Mouse (Mus musculus): ENCODE results near the gene Cdipt. TPM values are rescaled to one million over a fixed set of nuclear protein-coding genes. Genes with fewer than 3 reads are reported as not detected.
A peak's percentile ranks its signal among the peaks of the same experiment; 100 is the strongest.

The Cdipt gene
- polyA plus RNA-seq, 1 experiment from 2014 or later: 59.2 TPM

GRCm38 (mm10) chr7:127021563-127022527 lies 46.1 kb downstream of the Cdipt start:
- peak overlapping the region; percentile 90 for H3K4me3 ChIP-seq
- H3K9me3 ChIP-seq (replicated peaks): no peaks in the 10 kb centered on the region
- H3K36me3 ChIP-seq: peaks cover 37% of the 10 kb centered on the region
- no peaks in the 10 kb centered on the region for H3K27me3 ChIP-seq (replicated peaks)
- peak overlapping the region; percentile 100; the same call in 1 of the 2 replicates for H3K9ac ChIP-seq
- H3K4me2 ChIP-seq: peak overlapping the region; percentile 98
- 42% methylated on average over 5 of the region's 5 CpGs for WGBS (ENCODE audit: insufficient replicate concordance)
- ATAC-seq: no peak
- peaks cover 77% of the 10 kb centered on the region for H3K4me1 ChIP-seq
- H3K27ac ChIP-seq: peak overlapping the region; percentile 98

GRCm38 (mm10) chr7:127022528-127023271 lies 47.0 kb downstream of the Cdipt start:
- no peak for ATAC-seq
- peak overlapping the region; percentile 90 for H3K4me3 ChIP-seq
- H3K9me3 ChIP-seq (replicated peaks): no peaks in the 10 kb centered on the region
- no peaks in the 10 kb centered on the region for H3K27me3 ChIP-seq (replicated peaks)
- H3K4me1 ChIP-seq: peaks cover 76% of the 10 kb centered on the region
- peaks cover 40% of the 10 kb centered on the region for H3K36me3 ChIP-seq
- peak overlapping the region; percentile 100 for H3K9ac ChIP-seq
- H3K4me2 ChIP-seq: peak overlapping the region; percentile 98
- peak overlapping the region; percentile 98; the same call in 1 of the 2 replicates for H3K27ac ChIP-seq
- WGBS (ENCODE audit: insufficient replicate concordance): 87% methylated on average over 7 of the region's 7 CpGs

GRCm38 (mm10) chr7:127023272-127023691 lies 47.6 kb downstream of the Cdipt start:
- no peak for ATAC-seq
- H3K9ac ChIP-seq: peak overlapping the region; percentile 100
- WGBS (ENCODE audit: insufficient replicate concordance): 81% methylated on average over 13 of the region's 13 CpGs
- no peaks in the 10 kb centered on the region for H3K27me3 ChIP-seq (replicated peaks)
- no peaks in the 10 kb centered on the region for H3K9me3 ChIP-seq (replicated peaks)
- H3K4me2 ChIP-seq: peak overlapping the region; percentile 98
- H3K4me3 ChIP-seq: peak overlapping the region; percentile 90
- peak overlapping the region; percentile 98 for H3K27ac ChIP-seq
- H3K36me3 ChIP-seq: peaks cover 46% of the 10 kb centered on the region
- peaks cover 76% of the 10 kb centered on the region for H3K4me1 ChIP-seq

GRCm38 (mm10) chr7:127023896-127024690 lies 48.4 kb downstream of the Cdipt start:
- WGBS (ENCODE audit: insufficient replicate concordance): 24% methylated on average over 19 of the region's 19 CpGs
- peaks cover 75% of the 10 kb centered on the region for H3K4me1 ChIP-seq
- no peaks in the 10 kb centered on the region for H3K9me3 ChIP-seq (replicated peaks)
- H3K4me3 ChIP-seq: peak overlapping the region; percentile 90
- peaks cover 54% of the 10 kb centered on the region for H3K36me3 ChIP-seq
- no peaks in the 10 kb centered on the region for H3K27me3 ChIP-seq (replicated peaks)
- peak overlapping the region; percentile 100 for H3K9ac ChIP-seq
- H3K4me2 ChIP-seq: peak overlapping the region; percentile 98
- ATAC-seq: no peak
- H3K27ac ChIP-seq: peak overlapping the region; percentile 98

GRCm38 (mm10) chr7:127024755-127025555 lies 49.2 kb downstream of the Cdipt start:
- peaks cover 62% of the 10 kb centered on the region for H3K36me3 ChIP-seq
- H3K4me1 ChIP-seq: peaks cover 72% of the 10 kb centered on the region
- peak overlapping the region; percentile 100 for H3K9ac ChIP-seq
- whole genome bisulfite sequencing (ENCODE audit: insufficient replicate concordance): under 1% methylated on average over 30 of the region's 30 CpGs
- H3K27ac ChIP-seq: peak overlapping the region; percentile 98
- peak overlapping the region; percentile 98 for H3K4me2 ChIP-seq
- peak; percentile 32 for ATAC-seq
- H3K9me3 ChIP-seq (replicated peaks): no peaks in the 10 kb centered on the region
- no peaks in the 10 kb centered on the region for H3K27me3 ChIP-seq (replicated peaks)
- peak overlapping the region; percentile 90 for H3K4me3 ChIP-seq

- WGBS (ENCODE audit: insufficient replicate concordance): under 1% methylated on average over 53 of the region's 65 CpGs
These were observed 49.9 kb downstream of the Cdipt start for GRCm38 (mm10) chr7:127025556-127026160.

GRCm38 (mm10) chr7:127026161-127026600 lies 50.5 kb downstream of the Cdipt start:
- Histone ChIP-seq H3K27ac (peak overlapping the region; percentile 98), H3K9ac (peak overlapping the region; percentile 100), H3K9me3 (replicated peaks) (no peaks in the 10 kb centered on the region), H3K4me2 (peak overlapping the region; percentile 98), H3K4me3 (peak overlapping the region; percentile 90), H3K36me3 (peaks cover 75% of the 10 kb centered on the region), H3K4me1 (peaks cover 75% of the 10 kb centered on the region), H3K27me3 (replicated peaks) (no peaks in the 10 kb centered on the region)
- peak; percentile 48 for ATAC-seq
- 0% methylated on average over 15 of the region's 48 CpGs for WGBS (ENCODE audit: insufficient replicate concordance)

More at GRCm38 (mm10) chr7:127025556-127026160, 49.9 kb downstream of the Cdipt start:
- Histone ChIP-seq H3K9me3 (replicated peaks) (no peaks in the 10 kb centered on the region), H3K4me2 (peak overlapping the region; percentile 98), H3K27ac (peak overlapping the region; percentile 98), H3K4me1 (peaks cover 75% of the 10 kb centered on the region), H3K36me3 (peaks cover 69% of the 10 kb centered on the region), H3K9ac (peak overlapping the region; percentile 100), H3K4me3 (peak overlapping the region; percentile 90), H3K27me3 (replicated peaks) (no peaks in the 10 kb centered on the region)
- ATAC-seq: no peak

GRCm38 (mm10) chr7:127026616-127026983 lies 50.9 kb downstream of the Cdipt start:
- no peak; the same call in 1 of the 2 replicates for ATAC-seq
- peaks cover 79% of the 10 kb centered on the region for H3K36me3 ChIP-seq
- 3% methylated on average over 12 of the region's 48 CpGs for WGBS (ENCODE audit: insufficient replicate concordance)

GRCm38 (mm10) chr7:127026984-127027726 lies 51.4 kb downstream of the Cdipt start, which contains the start of gene Maz:
Gene Maz, minus strand, starts transcription at chr7:127027037.
- peak within 1 kb of the TSS; percentile 90 for H3K4me3 ChIP-seq
- H3K9ac ChIP-seq: peak within 1 kb of the TSS; percentile 100
- peak; percentile 79 for ATAC-seq
- peak within 1 kb of the TSS; percentile 98 for H3K27ac ChIP-seq
- under 1% methylated on average over 59 of the region's 63 CpGs for WGBS (ENCODE audit: insufficient replicate concordance)
- H3K36me3 ChIP-seq: peaks cover 81% of the 10 kb centered on the region
- no peaks in the 10 kb centered on the region for H3K27me3 ChIP-seq (replicated peaks)
- peak within 1 kb of the TSS; percentile 98 for H3K4me2 ChIP-seq
- H3K4me1 ChIP-seq: peaks cover 75% of the 10 kb centered on the region
- no peaks in the 10 kb centered on the region for H3K9me3 ChIP-seq (replicated peaks)

More at GRCm38 (mm10) chr7:127026616-127026983, 50.9 kb downstream of the Cdipt start:
- Histone ChIP-seq H3K4me1 (peaks cover 75% of the 10 kb centered on the region), H3K27ac (peak overlapping the region; percentile 98), H3K27me3 (replicated peaks) (no peaks in the 10 kb centered on the region), H3K4me2 (peak overlapping the region; percentile 98), H3K4me3 (peak overlapping the region; percentile 90), H3K9ac (peak overlapping the region; percentile 100), H3K9me3 (replicated peaks) (no peaks in the 10 kb centered on the region)

GRCm38 (mm10) chr7:127027885-127028284 lies 52.2 kb downstream of the Cdipt start:
- no peaks in the 10 kb centered on the region for H3K27me3 ChIP-seq (replicated peaks)
- peak overlapping the region; percentile 90 for H3K4me3 ChIP-seq
- H3K36me3 ChIP-seq: peaks cover 81% of the 10 kb centered on the region
- 63% methylated on average over 8 of the region's 8 CpGs for WGBS (ENCODE audit: insufficient replicate concordance)
- peak overlapping the region; percentile 71 for H3K9ac ChIP-seq
- no peak for ATAC-seq
- peaks cover 68% of the 10 kb centered on the region for H3K4me1 ChIP-seq
- peak overlapping the region; percentile 98 for H3K27ac ChIP-seq
- no peaks in the 10 kb centered on the region for H3K9me3 ChIP-seq (replicated peaks)
- peak overlapping the region; percentile 98 for H3K4me2 ChIP-seq

All from liver, embryonic 12.5 days (tissue).